10 mouse cellular contexts compared by ENCODE assay signal in the genomic region with DNA sequence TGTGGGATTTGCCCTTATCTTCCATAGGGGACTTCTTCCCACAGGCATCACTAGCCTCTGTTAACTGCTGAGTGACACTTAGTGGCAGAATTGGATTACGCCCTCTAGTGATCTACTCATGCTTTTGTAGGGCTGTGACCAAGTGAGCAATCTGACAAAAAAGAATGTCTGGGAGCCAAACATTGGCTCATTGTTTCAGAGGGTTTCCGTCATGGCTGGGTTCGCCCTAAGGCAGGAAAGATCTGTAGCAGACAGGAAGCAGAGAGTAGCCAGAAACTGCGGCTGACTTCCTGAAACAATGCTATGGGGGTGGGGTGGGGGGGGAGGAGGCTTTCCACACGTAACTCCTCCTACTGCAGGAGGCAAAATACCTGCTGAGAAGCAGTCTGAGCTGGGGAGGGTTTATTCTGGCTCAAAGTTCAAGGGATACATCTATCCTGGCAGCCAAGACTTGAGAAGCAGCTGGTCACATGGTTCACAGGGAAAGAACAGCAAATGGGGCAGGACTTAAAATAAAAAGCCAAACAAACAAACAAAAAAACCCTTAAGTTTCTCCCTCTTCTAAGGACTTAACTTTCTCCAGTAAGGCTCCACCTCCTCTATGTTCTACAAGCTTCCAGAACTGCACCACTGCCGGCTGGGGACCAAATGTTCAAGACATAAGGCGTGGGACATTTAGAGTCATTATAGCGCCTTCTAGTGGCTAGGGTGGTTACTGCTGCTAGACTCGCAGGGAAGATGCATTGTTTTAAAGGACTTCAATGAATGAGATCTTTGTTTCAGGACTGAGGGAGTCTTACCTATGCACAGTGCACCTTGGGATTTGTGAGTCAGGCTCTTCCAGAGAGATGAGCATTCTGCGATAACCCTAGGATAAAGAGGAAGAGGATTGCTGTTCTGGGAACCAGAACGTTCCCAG.
DNase-seq lines count a peak whose midpoint lies in the region; ATAC-seq and TF ChIP-seq lines count a peak whose summit lies in the region.
"Had no signal": no experiment of that assay in that cellular context is flagged by ENCODE, and none has a peak within 500 bp of the region (broad histone marks: within the 10 kb centered on the region; RNA-seq: fewer than 3 reads in every experiment).

No protein-coding gene starts in this region.

- TF ChIP-seq CTCF in ES-Bruce4 (IDR thresholded peaks at IDR 0.05; ENCODE audit: low read depth, low read length) = peak; percentile 51
- 0 out of 2 replicates have a peak, but pooled peaks have one; percentile 4 for TF ChIP-seq CTCF in bone marrow, adult 2 months (IDR thresholded peaks at IDR 0.05; ENCODE audit: control insufficient read depth, insufficient read depth, low read length)

- TF ChIP-seq POLR2A in ES-Bruce4 (IDR thresholded peaks at IDR 0.05; ENCODE audit: insufficient read depth, low read length) = no peak
- TF ChIP-seq POLR2A in bone marrow, adult 2 months (IDR thresholded peaks at IDR 0.05; ENCODE audit: borderline replicate concordance, control insufficient read depth, low read depth, low read length) = no peak

- H3K27ac ChIP-seq in kidney, embryonic 14.5 days (ENCODE audit: low read depth, low read length) = no peak overlapping the region
- no peak overlapping the region for H3K27ac ChIP-seq in ES-Bruce4 (ENCODE audit: insufficient read depth, low read length)
- H3K27ac ChIP-seq in bone marrow, adult 2 months (ENCODE audit: control insufficient read depth, insufficient read depth, low read depth, low read length, poor library complexity) = no peak overlapping the region
- H3K27ac ChIP-seq: embryonic facial prominence, embryonic 15.5 days; limb, embryonic 15.5 days had no signal

- no peaks in the 10 kb centered on the region for H3K4me1 ChIP-seq in kidney, embryonic 14.5 days (ENCODE audit: control insufficient read depth, insufficient read depth, low read length)
- H3K4me1 ChIP-seq in ES-Bruce4 (ENCODE audit: control insufficient read depth, insufficient read depth, low read length) = no peaks in the 10 kb centered on the region
- H3K4me1 ChIP-seq in bone marrow, adult 2 months (ENCODE audit: control insufficient read depth, insufficient read depth, low read length) = no peaks in the 10 kb centered on the region
- H3K4me1 ChIP-seq: embryonic facial prominence, embryonic 15.5 days; limb, embryonic 15.5 days had no signal

- 0 out of 2 replicates have a peak, but pooled peaks have one; percentile 12 for TF ChIP-seq EP300 in ES-Bruce4 (IDR thresholded peaks at IDR 0.05; ENCODE audit: insufficient read depth, low read depth, low read length)

- no peaks in the 10 kb centered on the region for H3K9me3 ChIP-seq in kidney, embryonic 14.5 days (ENCODE audit: control insufficient read depth, low read length)
- no peaks in the 10 kb centered on the region for H3K9me3 ChIP-seq in ES-Bruce4 (replicated peaks; ENCODE audit: control insufficient read depth, insufficient read depth, low read length, poor library complexity, severe bottlenecking)
- H3K9me3 ChIP-seq: embryonic facial prominence, embryonic 15.5 days; limb, embryonic 15.5 days had no signal

- no peak overlapping the region for H3K9ac ChIP-seq in kidney, embryonic 14.5 days (ENCODE audit: low read depth, low read length)
- no peak overlapping the region for H3K9ac ChIP-seq in ES-Bruce4 (ENCODE audit: low read depth, poor library complexity, severe bottlenecking)
- H3K9ac ChIP-seq: embryonic facial prominence, embryonic 15.5 days; limb, embryonic 15.5 days had no signal

- H3K4me3 ChIP-seq in kidney, embryonic 14.5 days (ENCODE audit: low read length) = no peak overlapping the region
- no peak overlapping the region for H3K4me3 ChIP-seq in ES-Bruce4 (ENCODE audit: low read depth, low read length)
- no peak overlapping the region for H3K4me3 ChIP-seq in bone marrow, adult 2 months (replicated peaks; ENCODE audit: control insufficient read depth, low read depth, low read length)
- H3K4me3 ChIP-seq: embryonic facial prominence, embryonic 15.5 days; limb, embryonic 15.5 days had no signal

- WGBS in kidney, embryonic 14.5 days = 56% methylated on average over 11 of the region's 11 CpGs
- WGBS in bone marrow, adult 2 months = 56% methylated on average over 11 of the region's 11 CpGs

- ATAC-seq in kidney, embryonic 14.5 days (ENCODE audit: low FRiP score, low TSS enrichment) = no peak

- no peaks in the 10 kb centered on the region for H3K36me3 ChIP-seq in kidney, embryonic 14.5 days (ENCODE audit: control insufficient read depth, insufficient read depth, low read length)
- no peaks in the 10 kb centered on the region for H3K36me3 ChIP-seq in ES-Bruce4 (ENCODE audit: control insufficient read depth, insufficient read depth, low read length, poor library complexity, severe bottlenecking)
- H3K36me3 ChIP-seq: embryonic facial prominence, embryonic 15.5 days; limb, embryonic 15.5 days had no signal

- no peaks in the 10 kb centered on the region for H3K27me3 ChIP-seq in kidney, embryonic 14.5 days (ENCODE audit: control insufficient read depth, insufficient read depth, low read length)
- no peaks in the 10 kb centered on the region for H3K27me3 ChIP-seq in ES-Bruce4 (ENCODE audit: control insufficient read depth, insufficient read depth, low read length, poor library complexity, severe bottlenecking)

- H3K4me2 ChIP-seq in kidney, embryonic 14.5 days (replicated peaks; ENCODE audit: low read depth, low read length) = no peak overlapping the region
- H3K4me2 ChIP-seq: embryonic facial prominence, embryonic 15.5 days; limb, embryonic 15.5 days had no signal

- DNase-seq in kidney, adult 11 months = peak; percentile 50
- DNase-seq in kidney, postnatal 36 days = peak; percentile 54 to 71
- DNase-seq in urinary bladder, adult 2 months (ENCODE audit: low spot score) = no peak
- DNase-seq in right cerebral cortex, postnatal 4 days = no peak
- DNase-seq in right cerebral cortex, postnatal 10 days (ENCODE audit: low spot score in 2 of 2) = no peak

Comparison
In these comparisons a context has a peak if more than half of its experiments do, and no peak if none do; other contexts are left out.
1. DNase-seq: peak in kidney, adult 11 months (single experiment) and kidney, postnatal 36 days (2 of 2); none in urinary bladder, adult 2 months (single experiment), right cerebral cortex, postnatal 4 days (single experiment) and right cerebral cortex, postnatal 10 days (0 of 2).